ENCODE assay signal across 27 mouse cellular contexts in the genomic region with DNA sequence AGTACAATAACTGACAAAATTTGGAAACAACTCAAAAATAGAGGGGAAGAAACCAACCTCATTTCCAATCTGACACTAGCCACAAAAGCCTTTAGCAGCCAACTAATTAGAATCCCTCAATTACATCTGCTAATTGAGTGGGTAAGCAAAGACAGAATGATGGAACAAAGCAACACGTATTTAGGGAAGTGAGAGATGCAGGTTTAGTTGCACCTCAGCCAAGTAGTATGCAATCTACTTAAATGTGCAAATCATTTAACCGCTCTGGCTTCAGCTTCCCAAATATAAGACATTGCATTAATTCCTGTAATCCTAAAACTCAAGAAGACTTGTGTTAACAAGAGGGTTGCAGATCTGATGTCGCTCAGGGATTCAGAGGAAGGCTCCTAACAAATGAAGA. TPM values are rescaled to one million over a fixed set of nuclear protein-coding genes. Genes with fewer than 3 reads are reported as not detected.
A peak's percentile ranks its signal among the peaks of the same experiment; 100 is the strongest.
DNase-seq lines count a peak whose midpoint lies in the region; ATAC-seq and TF ChIP-seq lines count a peak whose summit lies in the region.
"Had no signal": no experiment of that assay in that cellular context is flagged by ENCODE, and none has a peak within 500 bp of the region (broad histone marks: within the 10 kb centered on the region; RNA-seq: fewer than 3 reads in every experiment).

No protein-coding gene starts in this region.

- no peak for TF ChIP-seq POLR2A in CH12.LX (IDR thresholded peaks at IDR 0.05; ENCODE audit: low read depth, low read length)
- TF ChIP-seq POLR2A in brain, embryonic 14.5 days (IDR thresholded peaks at IDR 0.05; ENCODE audit: borderline replicate concordance, extremely low read depth, insufficient read depth, insufficient read length, poor library complexity, severe bottlenecking), result no peak

- H3K27me3 ChIP-seq in CH12.LX (replicated peaks), result no peaks in the 10 kb centered on the region
- H3K27me3 ChIP-seq in intestine, embryonic 16.5 days (replicated peaks; ENCODE audit: control insufficient read depth, insufficient read depth, low read length), result no peaks in the 10 kb centered on the region
- no peaks in the 10 kb centered on the region for H3K27me3 ChIP-seq in midbrain, embryonic 10.5 days (ENCODE audit: low read depth, poor library complexity, severe bottlenecking)
- H3K27me3 ChIP-seq: embryonic facial prominence, embryonic 13.5 days; embryonic facial prominence, embryonic 15.5 days; forebrain, embryonic 13.5 days; Patski had no signal

- H3K9me3 ChIP-seq in CH12.LX (replicated peaks; ENCODE audit: low read length), result no peaks in the 10 kb centered on the region
- H3K9me3 ChIP-seq in intestine, embryonic 16.5 days (ENCODE audit: control insufficient read depth, low read length), result no peaks in the 10 kb centered on the region
- no peaks in the 10 kb centered on the region for H3K9me3 ChIP-seq in midbrain, embryonic 10.5 days (replicated peaks)
- H3K9me3 ChIP-seq: embryonic facial prominence, embryonic 13.5 days; embryonic facial prominence, embryonic 15.5 days; forebrain, embryonic 10.5 days; forebrain, embryonic 13.5 days had no signal

- peak; percentile 23 for DNase-seq in A20 (ENCODE audit: low read depth, low spot score)
- no peak for DNase-seq in CH12.LX (ENCODE audit: extremely low read depth)
- DNase-seq in brain, embryonic 14.5 days (ENCODE audit: low read depth), result peak; percentile 51
- no peak for DNase-seq in thymus, postnatal 4 days
- DNase-seq in midbrain, embryonic 10.5 days (ENCODE audit: low spot score), result no peak
- DNase-seq: adrenal gland, adult 8-10 months; adrenal gland, postnatal 14 days; adrenal gland, postnatal 36 days; B cell, adult 2 months; cerebellum, adult 11 months; cerebellum, adult 18-20 months; cerebellum, adult 8-10 months; cerebellum, adult 9-11 months; cerebellum, postnatal 36 days; embryo, embryonic 11 days had no signal

- ATAC-seq in megakaryocyte, adult 5-6 weeks (ENCODE audit: poor library complexity, severe bottlenecking), result peak; percentile 66; the same call in 1 of the 2 replicates
- ATAC-seq in inflammation-experienced regulatory T-cells, adult 6 months, result no peak
- ATAC-seq in intestine, embryonic 16.5 days, result no peak
- ATAC-seq: activated CD4-positive, CD25-positive, alpha-beta regulatory T cell, adult 4 months; CD4-positive, CD25-positive, alpha-beta regulatory T cell, adult 4 months; forebrain, embryonic 13.5 days; forebrain, embryonic 16.5 days; Patski had no signal

- WGBS in intestine, embryonic 16.5 days, result 91% methylated on average over 3 of the region's 3 CpGs
- 94% methylated on average over 3 of the region's 3 CpGs for WGBS in midbrain, embryonic 10.5 days

- peaks cover 24 to 69% of the 10 kb centered on the region in 2 experiments for H3K36me3 ChIP-seq in CH12.LX (replicated peaks in 1 of 2; ENCODE audit: control insufficient read depth in 1 of 2, insufficient read depth in 1 of 2, low read length in 1 of 2)
- H3K36me3 ChIP-seq in intestine, embryonic 16.5 days (ENCODE audit: control insufficient read depth, insufficient read depth, low read length), result peaks cover 7% of the 10 kb centered on the region; the same call in 1 of the 2 replicates
- H3K36me3 ChIP-seq in midbrain, embryonic 10.5 days, result peaks cover 42% of the 10 kb centered on the region

- no peak overlapping the region for H3K27ac ChIP-seq in CH12.LX (ENCODE audit: insufficient read depth, low read depth)
- H3K27ac ChIP-seq in intestine, embryonic 16.5 days (ENCODE audit: low read length), result no peak overlapping the region
- no peak overlapping the region for H3K27ac ChIP-seq in midbrain, embryonic 10.5 days (replicated peaks)
- H3K27ac ChIP-seq: embryonic facial prominence, embryonic 13.5 days; embryonic facial prominence, embryonic 15.5 days; forebrain, embryonic 10.5 days; forebrain, embryonic 13.5 days had no signal

- H3K4me1 ChIP-seq in CH12.LX (ENCODE audit: control insufficient read depth in 1 of 2, insufficient read depth in 2 of 2), result peaks cover 0 to 18% of the 10 kb centered on the region in 2 experiments; a peak in 2 of 4 replicates
- peaks cover 8% of the 10 kb centered on the region; the same call in 1 of the 2 replicates for H3K4me1 ChIP-seq in intestine, embryonic 16.5 days (ENCODE audit: control insufficient read depth, insufficient read depth, low read length)
- no peaks in the 10 kb centered on the region for H3K4me1 ChIP-seq in midbrain, embryonic 10.5 days
- H3K4me1 ChIP-seq: embryonic facial prominence, embryonic 13.5 days; embryonic facial prominence, embryonic 15.5 days; forebrain, embryonic 10.5 days; forebrain, embryonic 13.5 days had no signal

- TF ChIP-seq CTCF in CH12.LX (conservative IDR thresholded peaks at IDR 0.05 in 1 of 2, IDR thresholded peaks at IDR 0.05 in 1 of 2; ENCODE audit: low read depth in 2 of 2, low read length in 2 of 2), result no peak
- TF ChIP-seq CTCF in brain, embryonic 14.5 days (IDR thresholded peaks at IDR 0.05; ENCODE audit: borderline replicate concordance, extremely low read depth, insufficient read depth, insufficient read length), result no peak

- TF ChIP-seq EP300 in CH12.LX (IDR thresholded peaks at IDR 0.05; ENCODE audit: low read length), result peak; percentile 70

- in situ Hi-C loops in CH12.LX (cut with MboI; ENCODE audit: low pct_ligation_motif_present, low pct_unique_long_range_greater_than_20kb, low sequenced_read_pairs), result no loop called here

- H3K79me2 ChIP-seq in CH12.LX (replicated peaks; ENCODE audit: control insufficient read depth, extremely low read depth, insufficient read depth, poor library complexity, severe bottlenecking), result peaks cover 2% of the 10 kb centered on the region; the same call in 1 of the 2 replicates

- dilution Hi-C loops in CH12.LX (cut with MboI; ENCODE audit: extremely low pct_ligation_motif_present, extremely low pct_unique_long_range_greater_than_20kb, low sequenced_read_pairs), result no loop called here

- TF ChIP-seq RAD21 in CH12.LX (IDR thresholded peaks at IDR 0.05; ENCODE audit: low read depth, low read length), result no peak

- no peak overlapping the region for H3K9ac ChIP-seq in CH12.LX (ENCODE audit: insufficient read depth, low read depth)
- H3K9ac ChIP-seq in intestine, embryonic 16.5 days (ENCODE audit: low read depth, low read length), result no peak overlapping the region
- H3K9ac ChIP-seq: embryonic facial prominence, embryonic 13.5 days; embryonic facial prominence, embryonic 15.5 days; forebrain, embryonic 13.5 days had no signal

- no peak overlapping the region for H3K4me2 ChIP-seq in CH12.LX (ENCODE audit: insufficient read depth, low read depth, poor library complexity, severe bottlenecking)
- no peak overlapping the region for H3K4me2 ChIP-seq in intestine, embryonic 16.5 days (ENCODE audit: low read depth, low read length)
- H3K4me2 ChIP-seq: embryonic facial prominence, embryonic 13.5 days; embryonic facial prominence, embryonic 15.5 days; forebrain, embryonic 13.5 days had no signal

- H3K4me3 ChIP-seq in CH12.LX (replicated peaks in 1 of 3; ENCODE audit: low read depth in 2 of 3, low read length in 2 of 3, poor library complexity in 1 of 3), result no peak overlapping the region
- H3K4me3 ChIP-seq in intestine, embryonic 16.5 days (ENCODE audit: low read length), result no peak overlapping the region
- no peak overlapping the region for H3K4me3 ChIP-seq in midbrain, embryonic 10.5 days
- H3K4me3 ChIP-seq: embryonic facial prominence, embryonic 13.5 days; embryonic facial prominence, embryonic 15.5 days; erythroblast, embryonic 14.5 days; forebrain, embryonic 10.5 days; forebrain, embryonic 13.5 days had no signal

TF ChIP-seq in CH12.LX, 34 proteins besides CTCF, POLR2A, EP300 and RAD21:
- TF ChIP-seq MAFK (IDR thresholded peaks at IDR 0.05; ENCODE audit: insufficient replicate concordance, low read length) (no peak), MXI1 (IDR thresholded peaks at IDR 0.05; ENCODE audit: low read depth, low read length) (no peak), SMC3 (IDR thresholded peaks at IDR 0.05; ENCODE audit: low read depth, low read length) (no peak), IRF4 (IDR thresholded peaks at IDR 0.05; ENCODE audit: low read depth, low read length) (peak; percentile 56; the same call in 1 of the 2 replicates), ZC3H11A (IDR thresholded peaks at IDR 0.05; ENCODE audit: low read depth, low read length) (no peak), NELFE (IDR thresholded peaks at IDR 0.05; ENCODE audit: low read depth, low read length) (no peak)

RNA-seq across cellular contexts. Expression of gene Hibadh, which starts 16.4 kb away (rescaled TPM):
- 32.7 and 38.6 TPM in 2 replicates for total RNA-seq in CH12.LX (2012; rRNA removed)
- 60.4 and 62.7 TPM in 2 replicates for total RNA-seq in CH12.LX (2014; rRNA removed)
- polyA plus RNA-seq in CH12.LX (2012; ENCODE audit: insufficient read length, low read depth), result 43.4 and 44.4 TPM in 2 replicates
- 32.2 and 34.2 TPM in 2 replicates for polyA plus RNA-seq in brain, embryonic 14.5 days (2012; rRNA removed)
- total RNA-seq in megakaryocyte, adult 5-6 weeks (2015), result 41.2 and 45.0 TPM in 2 replicates
- 23.8 and 29.6 TPM in 2 replicates for total RNA-seq in megakaryocyte, adult 5-6 weeks (2017)
- polyA plus RNA-seq in inflammation-experienced regulatory T-cells, adult 6 months (2017; shearing (Covaris generic)), result 10 to 100 TPM; 39.6 to 46.1 (median 42.5) TPM
- polyA plus RNA-seq in intestine, embryonic 16.5 days (2015; fragmentation: Nextera tagmentation; extraction: Ambion mirVana), result 148 and 151 TPM in 2 replicates
- 77.4 and 83.2 TPM in 2 replicates for polyA plus RNA-seq in midbrain, embryonic 10.5 days (2016; fragmentation: Nextera tagmentation; extraction: Ambion mirVana)

Comparison
In these comparisons a context has a peak if more than half of its experiments do, and no peak if none do; other contexts are left out.
1. DNase-seq: peak in A20 (single experiment) and brain, embryonic 14.5 days (single experiment); none in CH12.LX (single experiment), thymus, postnatal 4 days (single experiment) and midbrain, embryonic 10.5 days (single experiment).